Mouse (Mus musculus): ENCODE data around the gene Aldh3a1. TPM values are rescaled to one million over a fixed set of nuclear protein-coding genes. Genes with fewer than 3 reads are reported as not detected.

The Aldh3a1 gene
- polyA plus RNA-seq, 1 experiment, result not detected

GRCm38 (mm10) chr11:61199620-61200362, 7.5 kb upstream of the Aldh3a1 start:
- Histone ChIP-seq H3K27ac (ENCODE audit: insufficient read depth, low read length) (no peak overlapping the region), H3K4me1 (ENCODE audit: control insufficient read depth, insufficient read depth, low read length) (no peaks in the 10 kb centered on the region), H3K9me3 (replicated peaks; ENCODE audit: control insufficient read depth, insufficient read depth, low read length, poor library complexity, severe bottlenecking) (no peaks in the 10 kb centered on the region), H3K4me3 (ENCODE audit: low read depth, low read length) (no peak overlapping the region), H3K9ac (ENCODE audit: low read depth, poor library complexity, severe bottlenecking) (no peak overlapping the region), H3K36me3 (ENCODE audit: control insufficient read depth, insufficient read depth, low read length, poor library complexity, severe bottlenecking) (no peaks in the 10 kb centered on the region), H3K27me3 (ENCODE audit: control insufficient read depth, insufficient read depth, low read length, poor library complexity, severe bottlenecking) (no peaks in the 10 kb centered on the region)
- TF ChIP-seq CTCF (IDR thresholded peaks at IDR 0.05; ENCODE audit: low read depth, low read length), result no peak
- TF ChIP-seq POLR2A (IDR thresholded peaks at IDR 0.05; ENCODE audit: insufficient read depth, low read length), result no peak
- no peak for TF ChIP-seq EP300 (IDR thresholded peaks at IDR 0.05; ENCODE audit: insufficient read depth, low read depth, low read length)

- no peak for TF ChIP-seq CTCF (IDR thresholded peaks at IDR 0.05; ENCODE audit: low read depth, low read length)
- no peak for TF ChIP-seq POLR2A (IDR thresholded peaks at IDR 0.05; ENCODE audit: insufficient read depth, low read length)
- TF ChIP-seq EP300 (IDR thresholded peaks at IDR 0.05; ENCODE audit: insufficient read depth, low read depth, low read length), result no peak
- no peak overlapping the region for H3K27ac ChIP-seq (ENCODE audit: insufficient read depth, low read length)
- no peak overlapping the region for H3K9ac ChIP-seq (ENCODE audit: low read depth, poor library complexity, severe bottlenecking)
- no peaks in the 10 kb centered on the region for H3K4me1 ChIP-seq (ENCODE audit: control insufficient read depth, insufficient read depth, low read length)
- no peak overlapping the region for H3K4me3 ChIP-seq (ENCODE audit: low read depth, low read length)
- H3K36me3 ChIP-seq (ENCODE audit: control insufficient read depth, insufficient read depth, low read length, poor library complexity, severe bottlenecking), result no peaks in the 10 kb centered on the region
- H3K27me3 ChIP-seq (ENCODE audit: control insufficient read depth, insufficient read depth, low read length, poor library complexity, severe bottlenecking), result no peaks in the 10 kb centered on the region
- no peaks in the 10 kb centered on the region for H3K9me3 ChIP-seq (replicated peaks; ENCODE audit: control insufficient read depth, insufficient read depth, low read length, poor library complexity, severe bottlenecking)
These were observed 5.2 kb upstream of the Aldh3a1 start for GRCm38 (mm10) chr11:61202186-61202585.

GRCm38 (mm10) chr11:61202810-61203209, 4.5 kb upstream of the Aldh3a1 start:
- H3K9me3 ChIP-seq (replicated peaks; ENCODE audit: control insufficient read depth, insufficient read depth, low read length, poor library complexity, severe bottlenecking), result no peaks in the 10 kb centered on the region
- no peak overlapping the region for H3K4me3 ChIP-seq (ENCODE audit: low read depth, low read length)
- H3K9ac ChIP-seq (ENCODE audit: low read depth, poor library complexity, severe bottlenecking), result no peak overlapping the region
- TF ChIP-seq CTCF (IDR thresholded peaks at IDR 0.05; ENCODE audit: low read depth, low read length) (no peak), EP300 (IDR thresholded peaks at IDR 0.05; ENCODE audit: insufficient read depth, low read depth, low read length) (no peak), POLR2A (IDR thresholded peaks at IDR 0.05; ENCODE audit: insufficient read depth, low read length) (no peak)
- H3K27me3 ChIP-seq (ENCODE audit: control insufficient read depth, insufficient read depth, low read length, poor library complexity, severe bottlenecking), result no peaks in the 10 kb centered on the region
- H3K36me3 ChIP-seq (ENCODE audit: control insufficient read depth, insufficient read depth, low read length, poor library complexity, severe bottlenecking), result no peaks in the 10 kb centered on the region
- H3K27ac ChIP-seq (ENCODE audit: insufficient read depth, low read length), result no peak overlapping the region
- H3K4me1 ChIP-seq (ENCODE audit: control insufficient read depth, insufficient read depth, low read length), result no peaks in the 10 kb centered on the region

- Histone ChIP-seq H3K9me3 (replicated peaks; ENCODE audit: control insufficient read depth, insufficient read depth, low read length, poor library complexity, severe bottlenecking) (no peaks in the 10 kb centered on the region), H3K27ac (ENCODE audit: insufficient read depth, low read length) (no peak overlapping the region), H3K9ac (ENCODE audit: low read depth, poor library complexity, severe bottlenecking) (no peak overlapping the region), H3K36me3 (ENCODE audit: control insufficient read depth, insufficient read depth, low read length, poor library complexity, severe bottlenecking) (no peaks in the 10 kb centered on the region), H3K4me1 (ENCODE audit: control insufficient read depth, insufficient read depth, low read length) (no peaks in the 10 kb centered on the region), H3K4me3 (ENCODE audit: low read depth, low read length) (no peak overlapping the region), H3K27me3 (ENCODE audit: control insufficient read depth, insufficient read depth, low read length, poor library complexity, severe bottlenecking) (no peaks in the 10 kb centered on the region)
- no peak for TF ChIP-seq EP300 (IDR thresholded peaks at IDR 0.05; ENCODE audit: insufficient read depth, low read depth, low read length)
- no peak for TF ChIP-seq POLR2A (IDR thresholded peaks at IDR 0.05; ENCODE audit: insufficient read depth, low read length)
- no peak for TF ChIP-seq CTCF (IDR thresholded peaks at IDR 0.05; ENCODE audit: low read depth, low read length)
These were observed 2.0 kb upstream of the Aldh3a1 start for GRCm38 (mm10) chr11:61205167-61205950.

GRCm38 (mm10) chr11:61206136-61206535, 1.2 kb upstream of the Aldh3a1 start:
- Histone ChIP-seq H3K27ac (ENCODE audit: insufficient read depth, low read length) (no peak overlapping the region), H3K27me3 (ENCODE audit: control insufficient read depth, insufficient read depth, low read length, poor library complexity, severe bottlenecking) (no peaks in the 10 kb centered on the region), H3K9me3 (replicated peaks; ENCODE audit: control insufficient read depth, insufficient read depth, low read length, poor library complexity, severe bottlenecking) (no peaks in the 10 kb centered on the region), H3K4me1 (ENCODE audit: control insufficient read depth, insufficient read depth, low read length) (no peaks in the 10 kb centered on the region), H3K4me3 (ENCODE audit: low read depth, low read length) (no peak overlapping the region), H3K36me3 (ENCODE audit: control insufficient read depth, insufficient read depth, low read length, poor library complexity, severe bottlenecking) (no peaks in the 10 kb centered on the region), H3K9ac (ENCODE audit: low read depth, poor library complexity, severe bottlenecking) (no peak overlapping the region)
- TF ChIP-seq EP300 (IDR thresholded peaks at IDR 0.05; ENCODE audit: insufficient read depth, low read depth, low read length) (no peak), POLR2A (IDR thresholded peaks at IDR 0.05; ENCODE audit: insufficient read depth, low read length) (no peak), CTCF (IDR thresholded peaks at IDR 0.05; ENCODE audit: low read depth, low read length) (no peak)

- no peak overlapping the region for H3K4me3 ChIP-seq (ENCODE audit: low read depth, low read length)
- TF ChIP-seq POLR2A (IDR thresholded peaks at IDR 0.05; ENCODE audit: insufficient read depth, low read length), result no peak
- TF ChIP-seq CTCF (IDR thresholded peaks at IDR 0.05; ENCODE audit: low read depth, low read length), result no peak
- TF ChIP-seq EP300 (IDR thresholded peaks at IDR 0.05; ENCODE audit: insufficient read depth, low read depth, low read length), result no peak
- H3K27me3 ChIP-seq (ENCODE audit: control insufficient read depth, insufficient read depth, low read length, poor library complexity, severe bottlenecking), result no peaks in the 10 kb centered on the region
- peaks cover 1% of the 10 kb centered on the region for H3K4me1 ChIP-seq (ENCODE audit: control insufficient read depth, insufficient read depth, low read length)
- H3K27ac ChIP-seq (ENCODE audit: insufficient read depth, low read length), result no peak overlapping the region
- H3K9me3 ChIP-seq (replicated peaks; ENCODE audit: control insufficient read depth, insufficient read depth, low read length, poor library complexity, severe bottlenecking), result no peaks in the 10 kb centered on the region
- no peaks in the 10 kb centered on the region for H3K36me3 ChIP-seq (ENCODE audit: control insufficient read depth, insufficient read depth, low read length, poor library complexity, severe bottlenecking)
- no peak overlapping the region for H3K9ac ChIP-seq (ENCODE audit: low read depth, poor library complexity, severe bottlenecking)
These were observed 979 bp downstream of the Aldh3a1 start for GRCm38 (mm10) chr11:61208316-61208715.
